Mouse (Mus musculus) hindbrain, embryonic 15.5 days (tissue): ENCODE measurements at regions not wholly inside any gene's neighbourhood (a gene's known extent, or its start where the extent isn't known, plus 50 kb on each side); places are given as distances from the start of the nearest gene placed in this dataset.

Source experiments
- ATAC-seq: fragments of 200-750 bp; cut with Nextera tagmentation; 2 replicates; pipeline ENCODE4 v1.8.0; 2017; ENCODE audit warnings: low read depth, moderate number of reproducible peaks, moderate TSS enrichment; ENCODE audit not compliant: low FRiP score
- H3K27ac ChIP-seq: fragments of 300-500 bp; sonication (generic); replicated peaks from 2 replicates; pipeline ENCODE4 v1.5.1; 2015; ENCODE audit warnings: mild to moderate bottlenecking, inconsistent platforms
- H3K27me3 ChIP-seq: fragments of 300-500 bp; sonication (generic); 2 replicates; pipeline ENCODE4 v1.6.1; 2015; ENCODE audit warnings: control low read depth, inconsistent platforms
- H3K36me3 ChIP-seq: fragments of 300-500 bp; sonication (generic); 2 replicates; pipeline ENCODE4 v1.6.1; 2015; ENCODE audit warnings: control low read depth, inconsistent platforms
- H3K4me1 ChIP-seq: fragments of 300-500 bp; sonication (generic); replicated peaks from 2 replicates; pipeline ENCODE4 v1.6.1; 2015; ENCODE audit warnings: control low read depth, inconsistent platforms
- H3K4me2 ChIP-seq: fragments of 300-500 bp; sonication (generic); 2 replicates; pipeline ENCODE4 v1.6.1; 2015; ENCODE audit warnings: moderate library complexity, mild to moderate bottlenecking, inconsistent platforms
- H3K4me3 ChIP-seq: fragments of 300-500 bp; sonication (generic); 2 replicates; pipeline ENCODE4 v1.5.1; 2015; ENCODE audit warnings: mild to moderate bottlenecking, inconsistent platforms
- H3K9ac ChIP-seq: fragments of 300-500 bp; sonication (generic); 2 replicates; pipeline ENCODE4 v1.6.1; 2015; ENCODE audit warnings: inconsistent platforms
- H3K9me3 ChIP-seq: fragments of 300-500 bp; sonication (generic); 2 replicates; pipeline ENCODE4 v1.6.1; 2016; ENCODE audit warnings: control low read depth, inconsistent platforms
- WGBS: fragments of 180-500 bp; shearing (Covaris S2); methylation state at CpG from one replicate; pipeline ENCODE4 v1.1.7; 2015; 5-methylcytosine and 5-hydroxymethylcytosine counted together

GRCm38 (mm10) chr14:58906631-58907030 lies 236.1 kb downstream of the 1700129C05Rik start:
- Histone ChIP-seq H3K4me1 (no peaks in the 10 kb centered on the region), H3K27ac (no peak overlapping the region), H3K9me3 (no peaks in the 10 kb centered on the region), H3K36me3 (no peaks in the 10 kb centered on the region), H3K4me3 (no peak overlapping the region), H3K4me2 (no peak overlapping the region), H3K27me3 (no peaks in the 10 kb centered on the region), H3K9ac (no peak overlapping the region)
- ATAC-seq: no peak
- 75% methylated on average over 4 of the region's 4 CpGs for WGBS

DNA sequence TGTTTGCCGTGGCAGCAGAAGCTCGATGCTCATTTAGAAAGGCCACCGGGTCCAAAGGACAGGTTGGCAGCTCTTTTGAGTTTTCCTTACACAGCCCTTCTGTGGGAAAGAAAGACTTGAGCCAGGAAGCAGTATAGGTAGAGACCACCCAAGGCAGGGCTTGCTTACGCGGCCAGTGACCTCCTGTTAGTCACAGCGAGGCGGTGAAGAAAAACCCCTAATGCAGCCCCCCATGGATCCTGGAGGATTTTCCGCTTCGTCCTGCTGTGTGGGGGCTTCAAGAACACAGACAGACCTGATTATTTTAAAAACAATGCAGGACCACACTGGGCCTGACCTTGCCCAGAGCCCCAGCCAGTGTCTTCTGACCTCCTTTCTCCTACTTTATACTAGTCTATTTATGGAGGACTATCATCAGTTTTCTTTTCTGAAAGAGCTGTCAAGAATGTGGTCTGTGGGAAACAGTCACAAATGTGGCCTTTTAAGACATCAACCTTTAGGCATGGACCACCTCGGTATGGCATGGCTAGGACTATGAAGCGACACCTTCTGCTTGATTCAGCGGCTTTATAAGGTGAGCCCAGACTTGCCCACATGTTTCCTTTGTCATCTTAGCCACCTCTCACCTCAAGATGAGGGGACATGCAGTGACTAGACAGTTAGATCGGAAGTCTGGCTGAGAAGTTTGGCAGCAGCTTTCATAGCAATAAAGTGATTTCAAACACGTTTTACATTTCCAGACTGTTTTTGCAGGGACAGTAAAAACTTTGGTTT lies 274.3 kb downstream of the 1700129C05Rik start:
- H3K4me3 ChIP-seq: peak overlapping the region; percentile 5; the same call in 1 of the 2 replicates
- peaks cover 16% of the 10 kb centered on the region for H3K4me1 ChIP-seq
- H3K27me3 ChIP-seq: no peaks in the 10 kb centered on the region
- H3K4me2 ChIP-seq: peak overlapping the region; percentile 42
- H3K9ac ChIP-seq: no peak overlapping the region
- WGBS: 18% methylated on average over 14 of the region's 14 CpGs
- no peak for ATAC-seq
- H3K27ac ChIP-seq: no peak overlapping the region
- no peaks in the 10 kb centered on the region for H3K9me3 ChIP-seq
- H3K36me3 ChIP-seq: no peaks in the 10 kb centered on the region

DNA sequence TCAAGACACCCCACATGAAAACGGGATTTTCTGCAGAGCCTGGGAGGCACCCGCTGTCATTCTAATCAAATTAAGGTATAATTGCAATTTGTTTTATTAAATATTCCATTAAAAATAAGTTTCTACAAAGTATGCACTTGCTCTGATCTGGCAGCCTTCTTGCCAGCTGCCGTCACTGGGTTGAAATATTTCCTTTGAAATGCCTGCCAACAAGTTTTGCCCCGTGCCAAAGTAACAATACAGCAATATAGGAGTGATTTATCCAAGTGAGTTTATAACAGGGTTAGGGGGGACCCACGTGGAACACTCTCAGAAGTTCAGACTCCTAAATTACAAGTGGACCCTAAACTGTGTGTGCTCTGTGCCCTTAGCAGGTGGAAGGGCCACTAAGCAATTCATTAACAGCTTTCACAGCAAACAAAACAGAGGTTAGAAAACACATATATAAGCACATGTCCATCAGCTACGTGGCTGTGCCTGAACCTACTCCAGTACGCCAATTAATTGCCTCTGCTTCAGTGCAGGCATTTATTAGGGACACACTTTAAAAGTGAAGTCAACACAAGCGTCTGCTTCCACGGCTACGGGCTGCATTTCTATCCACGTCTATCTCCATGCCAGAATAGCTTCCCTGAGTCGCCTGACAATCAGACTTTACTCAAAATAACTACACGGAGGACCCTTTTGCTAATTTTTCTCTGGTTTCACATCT lies 275.1 kb downstream of the 1700129C05Rik start:
- Histone ChIP-seq H3K27ac (no peak overlapping the region), H3K4me2 (peak overlapping the region; percentile 42), H3K4me3 (peak overlapping the region; percentile 5; the same call in 1 of the 2 replicates), H3K4me1 (peaks cover 16% of the 10 kb centered on the region), H3K27me3 (no peaks in the 10 kb centered on the region), H3K9ac (no peak overlapping the region), H3K36me3 (no peaks in the 10 kb centered on the region), H3K9me3 (no peaks in the 10 kb centered on the region)
- no peak for ATAC-seq
- 16% methylated on average over 13 of the region's 13 CpGs for WGBS

DNA sequence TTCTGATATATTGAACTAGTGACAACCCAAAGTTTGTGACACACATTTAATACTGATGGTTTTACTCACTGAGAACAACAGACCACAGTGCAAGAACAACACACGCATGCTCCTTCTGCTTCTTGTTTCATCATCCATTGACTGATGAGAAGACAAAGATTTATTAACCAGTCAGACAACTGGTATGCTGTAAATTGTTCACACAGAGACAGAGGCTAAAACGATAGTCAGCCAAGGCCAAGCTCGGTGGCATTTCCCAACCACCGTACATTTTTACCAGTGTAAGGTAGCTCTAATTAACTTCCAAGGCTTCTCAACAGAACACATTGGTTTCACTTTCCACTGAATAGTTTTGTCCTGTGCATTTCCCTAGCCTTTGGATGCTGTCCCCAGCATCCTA lies 287.8 kb downstream of the 1700129C05Rik start:
- no peak overlapping the region for H3K4me3 ChIP-seq
- no peak for ATAC-seq
- H3K4me1 ChIP-seq: no peaks in the 10 kb centered on the region
- H3K4me2 ChIP-seq: no peak overlapping the region
- no peak overlapping the region for H3K9ac ChIP-seq
- WGBS: 83% methylated on average over 4 of the region's 4 CpGs
- H3K36me3 ChIP-seq: no peaks in the 10 kb centered on the region
- no peak overlapping the region for H3K27ac ChIP-seq
- H3K9me3 ChIP-seq: no peaks in the 10 kb centered on the region
- H3K27me3 ChIP-seq: no peaks in the 10 kb centered on the region

- 95% methylated on average over 2 of the region's 2 CpGs for WGBS
- Histone ChIP-seq H3K27me3 (no peaks in the 10 kb centered on the region), H3K27ac (no peak overlapping the region), H3K9ac (no peak overlapping the region), H3K4me1 (no peaks in the 10 kb centered on the region), H3K9me3 (no peaks in the 10 kb centered on the region), H3K4me2 (no peak overlapping the region), H3K36me3 (no peaks in the 10 kb centered on the region), H3K4me3 (no peak overlapping the region)
- no peak for ATAC-seq
Observed at GRCm38 (mm10) chr14:58844565-58844964, 298.1 kb downstream of the 1700129C05Rik start.

DNA sequence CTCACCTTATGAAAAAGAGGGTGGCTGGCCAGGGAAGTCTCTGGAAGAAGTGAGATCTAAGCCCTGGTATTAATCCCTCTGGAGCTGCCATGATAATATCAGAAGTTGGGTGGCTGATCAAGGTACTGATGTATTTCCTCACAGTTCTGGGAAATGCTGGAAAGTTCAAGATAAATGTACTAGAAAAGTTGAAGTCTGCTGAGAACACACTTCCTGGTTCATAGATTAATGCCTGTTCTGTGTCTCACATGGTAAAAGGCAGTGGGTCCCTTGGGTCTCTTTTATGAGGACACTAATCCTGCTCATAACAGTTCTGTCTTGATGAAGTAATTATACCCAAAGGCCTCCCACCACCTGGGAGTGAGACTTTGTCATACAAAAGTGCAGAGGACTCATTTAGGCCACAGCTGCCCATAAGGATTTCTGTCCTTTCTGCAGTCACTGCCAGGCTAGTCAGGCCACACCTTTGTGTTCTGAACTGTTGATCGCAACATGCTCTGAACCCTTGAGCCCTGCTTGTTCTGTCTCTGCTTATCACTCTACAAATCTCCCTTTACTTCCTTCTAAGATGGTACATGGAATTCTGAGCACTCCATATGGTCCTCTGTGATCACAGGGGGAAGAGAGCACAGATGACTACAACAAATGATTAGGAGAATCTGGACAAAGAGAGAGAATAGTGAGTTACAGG lies 300.4 kb downstream of the 1700129C05Rik start:
- no peak for ATAC-seq
- H3K9ac ChIP-seq: no peak overlapping the region
- no peak overlapping the region for H3K4me3 ChIP-seq
- no peaks in the 10 kb centered on the region for H3K36me3 ChIP-seq
- 91% methylated on average over 1 of the region's 1 CpGs for WGBS
- no peaks in the 10 kb centered on the region for H3K4me1 ChIP-seq
- no peak overlapping the region for H3K4me2 ChIP-seq
- no peak overlapping the region for H3K27ac ChIP-seq
- no peaks in the 10 kb centered on the region for H3K9me3 ChIP-seq
- no peaks in the 10 kb centered on the region for H3K27me3 ChIP-seq

DNA sequence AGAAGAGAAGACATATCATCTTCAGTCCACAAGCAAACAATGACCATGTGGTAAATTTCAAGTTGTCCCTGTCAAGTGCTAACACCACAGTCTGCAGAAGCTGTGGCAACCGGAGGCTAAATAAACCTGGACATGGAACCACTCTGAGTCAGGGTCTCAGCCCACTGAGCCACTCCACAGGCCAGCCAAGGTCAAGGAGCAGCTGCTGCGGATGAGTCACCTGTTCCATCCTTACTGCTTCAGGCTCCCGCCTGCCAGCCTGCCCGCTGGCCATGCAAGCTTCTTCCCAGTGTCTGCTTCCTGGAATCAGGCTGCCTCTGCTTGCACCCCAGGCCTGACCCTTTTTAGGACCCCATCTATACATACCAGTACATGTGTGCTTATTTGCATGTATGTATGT lies 319.8 kb downstream of the 1700129C05Rik start:
- Histone ChIP-seq H3K9ac (no peak overlapping the region), H3K36me3 (no peaks in the 10 kb centered on the region), H3K27ac (no peak overlapping the region), H3K27me3 (no peaks in the 10 kb centered on the region), H3K4me3 (no peak overlapping the region), H3K4me1 (no peaks in the 10 kb centered on the region), H3K9me3 (no peaks in the 10 kb centered on the region), H3K4me2 (no peak overlapping the region)
- no peak for ATAC-seq
- WGBS: 83% methylated on average over 4 of the region's 4 CpGs

DNA sequence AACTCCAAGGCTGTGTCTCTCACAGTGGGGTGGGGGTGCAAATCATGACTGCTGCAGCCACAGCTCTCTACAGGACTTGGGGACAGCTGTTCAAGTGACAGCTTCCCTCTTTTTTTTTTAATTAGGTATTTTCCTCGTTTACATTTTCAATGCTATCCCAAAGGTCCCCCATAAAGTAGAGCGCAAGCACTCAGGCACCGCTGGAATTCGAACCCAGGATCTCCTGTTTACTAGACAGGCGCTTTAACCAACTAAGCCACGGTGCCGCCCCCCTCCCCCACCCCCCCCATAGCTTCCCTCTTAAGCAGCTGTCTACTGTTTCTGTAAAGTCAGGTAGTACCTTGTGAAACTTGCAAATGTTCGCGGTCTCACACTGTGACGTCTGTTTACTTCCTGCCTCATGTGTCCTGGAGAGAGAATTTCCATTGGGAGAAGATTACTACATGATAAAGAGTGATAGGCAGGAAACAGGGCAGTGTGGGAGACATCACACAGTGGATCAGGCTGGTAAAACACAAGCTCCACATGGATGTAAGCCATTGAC lies 324.7 kb downstream of the 1700129C05Rik start:
- Histone ChIP-seq H3K9me3 (no peaks in the 10 kb centered on the region), H3K4me2 (no peak overlapping the region), H3K9ac (no peak overlapping the region), H3K27ac (no peak overlapping the region), H3K27me3 (no peaks in the 10 kb centered on the region), H3K4me1 (no peaks in the 10 kb centered on the region), H3K36me3 (no peaks in the 10 kb centered on the region), H3K4me3 (no peak overlapping the region)
- 85% methylated on average over 10 of the region's 10 CpGs for WGBS
- no peak for ATAC-seq

DNA sequence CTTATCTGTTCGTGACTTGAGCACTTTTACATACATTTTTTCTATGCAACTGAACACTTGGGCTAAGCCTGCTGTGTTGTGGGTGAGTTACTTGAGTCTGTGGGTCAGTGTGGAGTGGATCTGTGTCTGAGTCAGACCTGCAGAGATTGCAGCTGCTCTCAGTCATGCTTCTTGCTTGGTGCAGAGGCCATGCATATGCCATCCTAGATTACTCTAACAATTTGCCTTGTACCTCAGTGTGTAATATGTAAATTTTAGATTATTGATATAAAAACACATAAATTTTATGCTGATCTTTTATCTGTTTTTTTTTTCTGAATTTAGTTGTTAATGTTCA lies 326.2 kb downstream of the 1700129C05Rik start:
- Histone ChIP-seq H3K27me3 (no peaks in the 10 kb centered on the region), H3K4me3 (no peak overlapping the region), H3K9me3 (no peaks in the 10 kb centered on the region), H3K4me2 (no peak overlapping the region), H3K4me1 (no peaks in the 10 kb centered on the region), H3K9ac (no peak overlapping the region), H3K27ac (no peak overlapping the region), H3K36me3 (no peaks in the 10 kb centered on the region)
- 76% methylated on average over 1 of the region's 1 CpGs for WGBS
- ATAC-seq: no peak

DNA sequence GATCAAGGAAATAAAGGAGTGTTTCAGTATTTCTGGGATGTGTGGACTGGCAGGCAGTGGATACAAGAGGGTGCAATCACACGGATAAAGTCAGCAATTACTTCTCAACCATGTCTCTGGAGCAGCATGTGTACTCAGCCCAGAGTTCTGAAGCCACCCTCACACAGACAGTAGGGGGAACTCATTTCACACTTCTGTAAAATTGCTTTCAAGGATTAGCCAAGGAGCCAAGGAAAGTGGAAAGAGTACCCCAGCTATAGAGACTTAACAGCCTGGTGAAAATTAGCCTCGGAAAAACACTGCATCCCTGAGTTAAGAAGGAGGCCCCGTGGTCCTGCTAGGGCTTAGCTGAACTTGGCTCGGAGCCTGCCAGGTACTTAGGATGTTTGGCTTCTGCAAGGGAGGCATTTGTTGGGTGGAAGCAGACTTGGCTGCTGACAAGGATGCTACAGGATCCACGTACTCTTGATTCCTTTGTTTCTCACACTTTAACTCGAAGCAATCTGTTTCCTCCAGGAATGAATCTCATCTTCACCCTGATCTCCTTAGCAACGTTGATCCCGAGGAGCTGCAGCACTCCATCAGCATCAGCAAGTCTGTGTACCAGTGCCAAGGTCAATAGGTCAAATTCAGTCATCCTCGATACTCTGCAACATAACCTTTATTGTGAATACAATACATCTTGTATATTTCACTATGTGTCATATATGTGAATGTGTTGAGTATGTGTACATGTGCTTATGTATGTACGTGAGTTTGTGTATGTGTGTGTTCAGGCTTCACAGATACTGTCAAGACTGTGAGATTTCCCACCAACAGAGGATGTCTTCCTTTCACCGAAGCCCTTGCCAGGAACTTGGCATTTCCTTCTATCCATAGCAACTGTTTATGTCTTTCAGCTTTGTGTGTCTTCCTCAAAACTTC lies 326.8 kb downstream of the 1700129C05Rik start:
- no peaks in the 10 kb centered on the region for H3K27me3 ChIP-seq
- no peak overlapping the region for H3K9ac ChIP-seq
- H3K4me1 ChIP-seq: no peaks in the 10 kb centered on the region
- ATAC-seq: no peak
- H3K27ac ChIP-seq: no peak overlapping the region
- H3K36me3 ChIP-seq: no peaks in the 10 kb centered on the region
- WGBS: 63% methylated on average over 11 of the region's 11 CpGs
- no peak overlapping the region for H3K4me2 ChIP-seq
- no peak overlapping the region for H3K4me3 ChIP-seq
- H3K9me3 ChIP-seq: no peaks in the 10 kb centered on the region

GRCm38 (mm10) chr14:58812585-58812984 lies 330.1 kb downstream of the 1700129C05Rik start:
- H3K36me3 ChIP-seq: no peaks in the 10 kb centered on the region
- no peak overlapping the region; the same call in 1 of the 2 replicates for H3K27ac ChIP-seq

More at GRCm38 (mm10) chr14:58812585-58812984, 330.1 kb downstream of the 1700129C05Rik start:
- H3K4me1 ChIP-seq: no peaks in the 10 kb centered on the region
- H3K4me2 ChIP-seq: no peak overlapping the region
- H3K9me3 ChIP-seq: no peaks in the 10 kb centered on the region
- no peaks in the 10 kb centered on the region for H3K27me3 ChIP-seq
- no peak overlapping the region for H3K4me3 ChIP-seq
- ATAC-seq: no peak
- no peak overlapping the region for H3K9ac ChIP-seq
- 80% methylated on average over 5 of the region's 5 CpGs for WGBS
